ENCODE assay signal across 19 mouse cellular contexts in genomic region chrX:56722559-56722958, GRCm38 (mm10). TPM values are rescaled to one million over a fixed set of nuclear protein-coding genes. Genes with fewer than 3 reads are reported as not detected.
DNase-seq lines count a peak whose midpoint lies in the region; ATAC-seq and TF ChIP-seq lines count a peak whose summit lies in the region.
"Had no signal": no experiment of that assay in that cellular context is flagged by ENCODE, and none has a peak within 500 bp of the region (broad histone marks: within the 10 kb centered on the region; RNA-seq: fewer than 3 reads in every experiment).

No protein-coding gene starts in this region.

- no peak for TF ChIP-seq POLR2A in embryonic fibroblast, embryonic 13.5 days (IDR thresholded peaks at IDR 0.05; ENCODE audit: low read depth, low read length)
- TF ChIP-seq POLR2A in olfactory bulb, adult 2 months (IDR thresholded peaks at IDR 0.05; ENCODE audit: insufficient read depth, low read depth, low read length) = no peak

- no peak for DNase-seq in heart, adult 18-20 months
- DNase-seq in hindbrain, embryonic 11.5 days (ENCODE audit: low spot score) = no peak
- no peak for DNase-seq in cerebellum, adult 9-10 months
- DNase-seq: cerebellum, postnatal 10 days; gastrocnemius, postnatal 25 days; kidney, adult 9 months; kidney, postnatal 36 days; right cerebral cortex, postnatal 4 days had no signal

- WGBS in heart, embryonic 13.5 days = 50% methylated on average over 8 of the region's 8 CpGs
- WGBS in hindbrain, embryonic 15.5 days = 55% methylated on average over 8 of the region's 8 CpGs
- 75% methylated on average over 8 of the region's 8 CpGs for WGBS in hindbrain, embryonic 11.5 days
- WGBS in olfactory bulb, adult 2 months = 38% methylated on average over 8 of the region's 8 CpGs

- H3K4me3 ChIP-seq in heart, embryonic 13.5 days = no peak overlapping the region
- no peak overlapping the region for H3K4me3 ChIP-seq in hindbrain, embryonic 15.5 days
- no peak overlapping the region for H3K4me3 ChIP-seq in hindbrain, embryonic 11.5 days (ENCODE audit: low read depth, low read length)
- no peak overlapping the region for H3K4me3 ChIP-seq in embryonic fibroblast, embryonic 13.5 days (ENCODE audit: insufficient read depth, low read length)
- no peak overlapping the region for H3K4me3 ChIP-seq in olfactory bulb, adult 2 months (ENCODE audit: insufficient read depth, low read depth, low read length)
- H3K4me3 ChIP-seq: embryonic facial prominence, embryonic 12.5 days; intestine, embryonic 15.5 days; limb, embryonic 15.5 days; liver, embryonic 15.5 days; midbrain, embryonic 12.5 days had no signal

- H3K27me3 ChIP-seq in heart, embryonic 13.5 days (replicated peaks) = no peaks in the 10 kb centered on the region
- no peaks in the 10 kb centered on the region for H3K27me3 ChIP-seq in hindbrain, embryonic 15.5 days
- H3K27me3 ChIP-seq in hindbrain, embryonic 11.5 days (ENCODE audit: control insufficient read depth, insufficient read depth, low read length) = no peaks in the 10 kb centered on the region
- H3K27me3 ChIP-seq: embryonic facial prominence, embryonic 12.5 days; intestine, embryonic 15.5 days; limb, embryonic 15.5 days; liver, embryonic 15.5 days; midbrain, embryonic 12.5 days had no signal

- no peaks in the 10 kb centered on the region for H3K9me3 ChIP-seq in heart, embryonic 13.5 days
- H3K9me3 ChIP-seq in hindbrain, embryonic 15.5 days = no peaks in the 10 kb centered on the region
- H3K9me3 ChIP-seq in hindbrain, embryonic 11.5 days (ENCODE audit: control insufficient read depth, low read length) = no peaks in the 10 kb centered on the region
- H3K9me3 ChIP-seq: embryonic facial prominence, embryonic 12.5 days; intestine, embryonic 15.5 days; limb, embryonic 15.5 days; liver, embryonic 15.5 days; midbrain, embryonic 12.5 days had no signal

- no peak for ATAC-seq in heart, embryonic 13.5 days (ENCODE audit: extremely low read depth, insufficient number of reproducible peaks, low FRiP score, low TSS enrichment)
- ATAC-seq in hindbrain, embryonic 15.5 days (ENCODE audit: low FRiP score, low read depth) = no peak
- ATAC-seq in hindbrain, embryonic 11.5 days (ENCODE audit: low FRiP score) = no peak
- ATAC-seq: intestine, embryonic 15.5 days had no signal

- H3K9ac ChIP-seq in heart, embryonic 13.5 days = no peak overlapping the region
- H3K9ac ChIP-seq in hindbrain, embryonic 15.5 days = no peak overlapping the region
- H3K9ac ChIP-seq in hindbrain, embryonic 11.5 days (ENCODE audit: low read depth, low read length) = no peak overlapping the region
- H3K9ac ChIP-seq: embryonic facial prominence, embryonic 12.5 days; intestine, embryonic 15.5 days; limb, embryonic 15.5 days; liver, embryonic 15.5 days; midbrain, embryonic 12.5 days had no signal

- peak overlapping the region; percentile 37 for H3K4me2 ChIP-seq in heart, embryonic 13.5 days
- 0 out of 2 replicates have a peak overlapping the region, but pooled peaks have one; percentile 9 for H3K4me2 ChIP-seq in hindbrain, embryonic 15.5 days
- H3K4me2 ChIP-seq in hindbrain, embryonic 11.5 days (replicated peaks; ENCODE audit: low read depth, low read length) = no peak overlapping the region
- H3K4me2 ChIP-seq: embryonic facial prominence, embryonic 12.5 days; intestine, embryonic 15.5 days; limb, embryonic 15.5 days; liver, embryonic 15.5 days; midbrain, embryonic 12.5 days had no signal

- peak overlapping the region; percentile 32; the same call in 1 of the 2 replicates for H3K27ac ChIP-seq in heart, embryonic 13.5 days (replicated peaks)
- H3K27ac ChIP-seq in hindbrain, embryonic 15.5 days (replicated peaks) = peak overlapping the region; percentile 30; the same call in 1 of the 2 replicates
- no peak overlapping the region for H3K27ac ChIP-seq in hindbrain, embryonic 11.5 days (ENCODE audit: low read depth, low read length)
- peak overlapping the region; percentile 84; the same call in 1 of the 2 replicates for H3K27ac ChIP-seq in embryonic fibroblast, embryonic 13.5 days (ENCODE audit: insufficient read depth, low read length)
- 0 out of 2 replicates have a peak overlapping the region, but pooled peaks have one; percentile 44 for H3K27ac ChIP-seq in olfactory bulb, adult 2 months (ENCODE audit: insufficient read depth, low read depth, low read length)
- H3K27ac ChIP-seq: embryonic facial prominence, embryonic 12.5 days; intestine, embryonic 15.5 days; limb, embryonic 15.5 days; liver, embryonic 15.5 days; macrophage; midbrain, embryonic 12.5 days; stomach, postnatal 0 days had no signal

- no peak for TF ChIP-seq CTCF in embryonic fibroblast, embryonic 13.5 days (IDR thresholded peaks at IDR 0.05; ENCODE audit: borderline replicate concordance, insufficient read depth, low read length)
- TF ChIP-seq CTCF in olfactory bulb, adult 2 months (IDR thresholded peaks at IDR 0.05; ENCODE audit: insufficient read depth, low read depth, low read length) = no peak

- no peaks in the 10 kb centered on the region for H3K36me3 ChIP-seq in heart, embryonic 13.5 days
- H3K36me3 ChIP-seq in hindbrain, embryonic 15.5 days = no peaks in the 10 kb centered on the region
- H3K36me3 ChIP-seq in hindbrain, embryonic 11.5 days (ENCODE audit: control insufficient read depth, insufficient read depth, low read length) = no peaks in the 10 kb centered on the region
- H3K36me3 ChIP-seq: embryonic facial prominence, embryonic 12.5 days; intestine, embryonic 15.5 days; limb, embryonic 15.5 days; liver, embryonic 15.5 days; midbrain, embryonic 12.5 days had no signal

- H3K4me1 ChIP-seq in heart, embryonic 13.5 days = 0 out of 2 replicates have a peak, but pooled peaks cover 3% of the 10 kb centered on the region
- H3K4me1 ChIP-seq in hindbrain, embryonic 15.5 days (replicated peaks) = 0 out of 2 replicates have a peak, but pooled peaks cover 3% of the 10 kb centered on the region
- H3K4me1 ChIP-seq in hindbrain, embryonic 11.5 days (replicated peaks; ENCODE audit: control insufficient read depth, insufficient read depth, low read length) = no peaks in the 10 kb centered on the region
- no peaks in the 10 kb centered on the region; the same call in 1 of the 2 replicates for H3K4me1 ChIP-seq in embryonic fibroblast, embryonic 13.5 days (ENCODE audit: control insufficient read depth, insufficient read depth, low read length)
- H3K4me1 ChIP-seq in olfactory bulb, adult 2 months (ENCODE audit: control insufficient read depth, insufficient read depth, low read length) = no peaks in the 10 kb centered on the region
- H3K4me1 ChIP-seq: embryonic facial prominence, embryonic 12.5 days; intestine, embryonic 15.5 days; limb, embryonic 15.5 days; liver, embryonic 15.5 days; midbrain, embryonic 12.5 days had no signal

RNA-seq across cellular contexts. Expression of gene Fhl1, which starts 9.0 kb away (rescaled TPM):
- polyA plus RNA-seq in heart, embryonic 13.5 days (2015; fragmentation: Nextera tagmentation; extraction: Ambion mirVana) = 156 and 174 TPM in 2 replicates
- total RNA-seq in heart, adult 18-20 months (2021) = 100 to 1,000 TPM; 118 to 138 TPM
- polyA plus RNA-seq in hindbrain, embryonic 15.5 days (2015; fragmentation: Nextera tagmentation; extraction: Ambion mirVana) = 176 and 182 TPM in 2 replicates
- polyA plus RNA-seq in hindbrain, embryonic 11.5 days (2014; fragmentation: Nextera tagmentation; extraction: Ambion mirVana) = 81.5 and 87.0 TPM in 2 replicates
- polyA plus RNA-seq in embryonic fibroblast, embryonic 13.5 days (2011; ENCODE audit: insufficient read length, low read depth, missing spikeins) = 266 and 409 TPM in 2 replicates
- not detected in 2 replicates for polyA plus RNA-seq in olfactory bulb, adult 2 months (2012; ENCODE audit: insufficient read depth, insufficient read length, low replicate concordance, missing spikeins)
